Mouse (Mus musculus) intestine, embryonic 15.5 days (tissue): ENCODE measurements around the gene Hist1h2be. TPM values are rescaled to one million over a fixed set of nuclear protein-coding genes. Genes with fewer than 3 reads are reported as not detected.
"Not testable (repeated sequence)": the region's sequence is repeated elsewhere in the genome, so short reads cannot be mapped to it uniquely, and the experiment has no call there.

Source experiments
- ATAC-seq: fragments of 200-750 bp; cut with Nextera tagmentation; 2 replicates; pipeline ENCODE4 v1.8.0; 2017; ENCODE audit warnings: moderate TSS enrichment, moderate library complexity
- H3K27ac ChIP-seq: fragments of 300-500 bp; sonication (generic); 2 replicates; pipeline ENCODE4 v1.5.1; 2015; ENCODE audit warnings: mild to moderate bottlenecking, inconsistent platforms
- H3K27me3 ChIP-seq: fragments of 300-500 bp; sonication (generic); replicated peaks from 2 replicates; pipeline ENCODE4 v1.6.1; 2015; ENCODE audit warnings: inconsistent platforms
- H3K36me3 ChIP-seq: fragments of 300-500 bp; sonication (generic); 2 replicates; pipeline ENCODE4 v1.6.1; 2015; ENCODE audit warnings: inconsistent platforms
- H3K4me1 ChIP-seq: fragments of 300-500 bp; sonication (generic); replicated peaks from 2 replicates; pipeline ENCODE4 v1.6.1; 2015; ENCODE audit warnings: inconsistent platforms
- H3K4me2 ChIP-seq: fragments of 300-500 bp; sonication (generic); replicated peaks from 2 replicates; pipeline ENCODE4 v1.6.1; 2015; ENCODE audit warnings: mild to moderate bottlenecking, inconsistent platforms
- H3K4me3 ChIP-seq: fragments of 300-500 bp; sonication (generic); replicated peaks from 2 replicates; pipeline ENCODE4 v1.5.1; 2015; ENCODE audit warnings: inconsistent platforms
- H3K9ac ChIP-seq: fragments of 300-500 bp; sonication (generic); 2 replicates; pipeline ENCODE4 v1.6.1; 2015; ENCODE audit warnings: inconsistent platforms
- H3K9me3 ChIP-seq: fragments of 300-500 bp; sonication (generic); 2 replicates; pipeline ENCODE4 v1.6.1; 2016; ENCODE audit warnings: inconsistent platforms
- WGBS: fragments of 180-500 bp; shearing (Covaris S2); methylation state at CpG from one replicate; pipeline ENCODE4 v1.1.7; 2015; 5-methylcytosine and 5-hydroxymethylcytosine counted together
- polyA plus RNA-seq: library from polyadenylated mRNA; unstranded; fragments of >200 nt; fragmentation: Nextera tagmentation; extraction: Ambion mirVana; gene quantifications from 2 replicates; pipeline ENCODE4 v1.2.1, GENCODE M21; 2015

Hist1h2be gene
- polyA plus RNA-seq, 1 experiment from 2014 or later: 1.6 TPM

DNA sequence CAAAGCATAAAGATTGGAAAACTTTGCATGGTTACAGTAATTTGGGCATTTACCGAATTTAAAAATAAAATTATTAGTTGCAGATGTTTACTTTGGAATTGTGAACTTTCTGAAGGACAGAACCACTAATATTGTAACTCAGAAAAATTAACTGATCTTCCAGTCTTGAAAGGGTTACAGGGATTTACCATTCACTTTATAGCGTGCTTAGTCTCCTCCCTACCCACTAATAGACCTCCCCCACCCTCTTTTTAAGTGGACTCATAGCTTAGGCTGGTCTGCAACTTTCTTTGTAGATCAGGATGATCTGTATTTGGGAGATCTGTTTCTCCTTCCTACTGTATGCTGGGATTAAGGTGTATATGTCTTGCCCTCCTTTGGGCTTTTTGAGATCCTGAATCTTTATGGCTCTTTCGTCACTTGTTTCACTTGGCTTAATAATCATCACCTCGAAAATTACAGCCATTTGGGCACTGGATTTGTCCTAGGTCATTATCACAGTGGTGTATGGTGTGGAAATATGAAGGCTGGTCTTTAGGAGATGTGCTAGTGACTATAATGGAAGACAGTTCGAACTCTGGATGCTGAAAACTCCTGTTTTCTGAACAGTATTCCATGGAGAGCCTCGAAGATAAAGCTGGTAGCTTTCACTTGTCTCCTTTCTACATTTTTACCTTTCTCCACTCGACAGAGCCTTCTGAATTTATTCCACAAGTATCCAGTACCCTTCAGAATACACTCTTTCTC, 84.7 kb downstream of the Hist1h2be start:
- no peaks in the 10 kb centered on the region for H3K36me3 ChIP-seq
- peaks cover 17% of the 10 kb centered on the region for H3K4me1 ChIP-seq
- peak overlapping the region; percentile 27 for H3K27ac ChIP-seq
- H3K9ac ChIP-seq: peak overlapping the region; percentile 42
- peak overlapping the region; percentile 69 for H3K4me2 ChIP-seq
- peak overlapping the region; percentile 50 for H3K4me3 ChIP-seq
- 14% methylated on average over 7 of the region's 7 CpGs for WGBS
- no peak for ATAC-seq
- H3K27me3 ChIP-seq: no peaks in the 10 kb centered on the region
- no peaks in the 10 kb centered on the region for H3K9me3 ChIP-seq

DNA sequence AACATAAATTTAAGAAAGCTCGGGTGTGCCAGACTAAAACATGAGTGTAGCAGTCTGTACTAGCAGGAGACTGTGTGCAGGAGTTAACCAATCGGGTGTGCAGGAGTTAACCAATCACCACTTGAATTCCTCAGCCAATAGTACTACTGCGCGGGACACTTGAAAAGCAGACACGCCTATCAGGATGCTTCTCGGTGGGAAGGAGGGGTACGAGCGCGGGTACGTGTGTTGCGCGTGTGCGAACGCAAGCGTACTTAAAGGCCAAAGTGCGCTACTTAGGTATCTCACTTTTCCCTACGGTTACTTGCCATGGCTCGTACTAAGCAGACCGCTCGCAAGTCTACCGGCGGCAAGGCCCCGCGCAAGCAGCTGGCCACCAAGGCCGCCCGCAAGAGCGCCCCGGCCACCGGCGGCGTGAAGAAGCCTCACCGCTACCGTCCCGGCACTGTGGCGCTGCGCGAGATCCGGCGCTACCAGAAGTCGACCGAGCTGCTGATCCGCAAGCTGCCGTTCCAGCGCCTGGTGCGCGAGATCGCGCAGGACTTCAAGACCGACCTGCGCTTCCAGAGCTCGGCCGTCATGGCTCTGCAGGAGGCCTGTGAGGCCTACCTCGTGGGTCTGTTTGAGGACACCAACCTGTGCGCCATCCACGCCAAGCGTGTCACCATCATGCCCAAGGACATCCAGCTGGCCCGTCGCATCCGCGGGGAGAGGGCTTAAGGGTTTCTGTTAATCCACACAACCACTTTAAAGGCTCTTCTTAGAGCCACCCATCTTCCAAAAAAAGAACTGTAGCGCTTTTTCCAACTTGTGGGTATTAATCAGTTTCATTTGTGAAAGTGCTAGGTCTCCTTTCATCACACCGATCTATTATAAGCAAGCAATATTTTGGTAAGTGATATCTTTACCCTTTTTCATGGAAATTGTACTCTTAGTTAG, 85.5 kb downstream of the Hist1h2be start, which contains the start of gene Hist1h3g:
TSS of gene Hist1h3g (plus strand) at position 286 of the 939 bp plus-strand sequence.
- ATAC-seq: peak; percentile 90
- Histone ChIP-seq H3K27ac (peak within 1 kb of the TSS; percentile 93), H3K9ac (peak within 1 kb of the TSS; percentile 53), H3K4me2 (peak within 1 kb of the TSS; percentile 69), H3K4me3 (peak within 1 kb of the TSS; percentile 50), H3K4me1 (peaks cover 15% of the 10 kb centered on the region)
- WGBS: under 1% methylated on average over 49 of the region's 62 CpGs
- not testable (repeated sequence) for H3K27me3 ChIP-seq, H3K36me3 ChIP-seq, H3K9me3 ChIP-seq

DNA sequence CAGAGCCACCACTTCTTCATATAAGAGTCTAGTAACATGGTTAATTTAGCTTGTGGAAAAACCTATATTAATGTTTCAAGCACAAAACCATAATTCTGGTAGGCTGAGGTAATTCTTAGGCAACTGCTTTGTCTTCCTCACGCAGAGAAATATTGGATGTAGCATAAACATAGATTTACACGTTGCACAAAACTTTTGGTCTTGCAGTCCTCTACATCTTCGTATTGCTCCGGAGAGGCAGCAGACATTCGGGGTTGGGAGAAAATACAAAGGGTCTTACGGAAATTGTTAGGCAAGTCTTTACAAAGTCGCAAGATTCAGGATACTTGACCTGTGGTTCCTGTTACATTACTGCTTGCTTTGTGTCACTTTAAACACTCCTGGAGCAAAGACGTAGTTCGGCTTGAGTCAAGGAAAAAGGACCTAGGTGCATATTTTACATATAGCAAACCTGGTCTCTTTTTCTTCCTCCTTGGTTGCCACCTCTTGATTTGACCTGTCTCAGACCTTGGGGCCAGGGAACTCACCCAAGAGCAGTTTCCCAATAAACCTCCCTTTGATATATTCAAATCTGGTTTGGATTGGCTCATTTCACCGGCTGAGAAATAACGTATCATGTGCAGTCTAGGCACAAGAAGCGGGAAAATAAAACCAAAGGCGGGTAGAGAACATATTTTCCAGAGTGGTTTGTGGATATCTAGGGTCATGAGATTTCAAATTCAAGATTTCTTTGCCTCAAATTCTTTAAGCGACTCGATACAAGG, 86.4 kb downstream of the Hist1h2be start:
- Histone ChIP-seq H3K4me1 (peaks cover 15% of the 10 kb centered on the region), H3K27me3 (no peaks in the 10 kb centered on the region), H3K4me2 (peak overlapping the region; percentile 69), H3K36me3 (no peaks in the 10 kb centered on the region), H3K27ac (peak overlapping the region; percentile 93), H3K9me3 (no peaks in the 10 kb centered on the region), H3K4me3 (peak overlapping the region; percentile 50), H3K9ac (peak overlapping the region; percentile 31)
- ATAC-seq: peak; percentile 32
- under 1% methylated on average over 15 of the region's 15 CpGs for WGBS

Other genes starting within 250 kb of the Hist1h2be start
- 11.2 TPM in 2 replicates for gene Abt1, start 197.3 kb downstream of the Hist1h2be start, polyA plus RNA-seq
- 0.08 and 0.11 TPM in 2 replicates for gene Btn1a1, start 155.2 kb downstream of the Hist1h2be start, polyA plus RNA-seq
- gene Btn2a2, start 132.3 kb downstream of the Hist1h2be start, polyA plus RNA-seq: 0.16 and 0.23 TPM in 2 replicates
- 4.6 and 4.8 TPM in 2 replicates for gene Hist1h4h, start 90.1 kb downstream of the Hist1h2be start, polyA plus RNA-seq
- gene Hist1h2af, start 87.2 kb downstream of the Hist1h2be start, polyA plus RNA-seq: 6.7 TPM in 1 of 2 replicates, not detected in the other
- gene Hist1h3g, start 85.7 kb downstream of the Hist1h2be start, polyA plus RNA-seq: 6.1 and 6.2 TPM in 2 replicates
- 1.1 and 1.3 TPM in 2 replicates for gene Hist1h2bh, start 77.7 kb downstream of the Hist1h2be start, polyA plus RNA-seq
- gene Hist1h3f, start 77.1 kb downstream of the Hist1h2be start, polyA plus RNA-seq: 0.45 and 0.97 TPM in 2 replicates
- 0.88 and 1.0 TPM in 2 replicates for gene Hist1h4f, start 69.5 kb downstream of the Hist1h2be start, polyA plus RNA-seq
- gene Hist1h1d, start 67.9 kb downstream of the Hist1h2be start, polyA plus RNA-seq: 0.46 and 0.64 TPM in 2 replicates
- 3.5 and 4.3 TPM in 2 replicates for gene Hist1h3e, start 58.8 kb downstream of the Hist1h2be start, polyA plus RNA-seq
- 76.9 and 89.5 TPM in 2 replicates for gene Hist1h2ae, start 49.9 kb downstream of the Hist1h2be start, polyA plus RNA-seq
- 7.1 and 11.5 TPM in 2 replicates for gene Hist1h2bg, start 49.7 kb downstream of the Hist1h2be start, polyA plus RNA-seq
- 4.2 and 4.5 TPM in 2 replicates for gene Hist1h2bf, start 46.9 kb downstream of the Hist1h2be start, polyA plus RNA-seq
- 1.8 and 3.0 TPM in 2 replicates for gene Hist1h2ad, start 46.7 kb downstream of the Hist1h2be start, polyA plus RNA-seq
- gene Hist1h3d, start 45.4 kb downstream of the Hist1h2be start, polyA plus RNA-seq: 5.2 and 6.2 TPM in 2 replicates
- 98.7 and 101 TPM in 2 replicates for gene Hist1h4d, start 39.5 kb downstream of the Hist1h2be start, polyA plus RNA-seq
- 17.6 and 21.2 TPM in 2 replicates for gene Hist1h1e, start 1.4 kb upstream of the Hist1h2be start, polyA plus RNA-seq
- 1.3 and 1.5 TPM in 2 replicates for gene Hist1h2ac, start 62.8 kb upstream of the Hist1h2be start, polyA plus RNA-seq
- gene Hist1h2bc, start 63.1 kb upstream of the Hist1h2be start, polyA plus RNA-seq: 79.3 and 89.9 TPM in 2 replicates
- not detected in 2 replicates for gene Hist1h1t, start 74.7 kb upstream of the Hist1h2be start, polyA plus RNA-seq
- gene Hist1h4c, start 77.3 kb upstream of the Hist1h2be start, polyA plus RNA-seq: 4.7 and 5.7 TPM in 2 replicates
- 6.4 and 7.9 TPM in 2 replicates for gene Hfe, start 89.7 kb upstream of the Hist1h2be start, polyA plus RNA-seq
- 32.4 and 36.0 TPM in 2 replicates for gene Hist1h1c, start 117.7 kb upstream of the Hist1h2be start, polyA plus RNA-seq
- 4.4 and 7.7 TPM in 2 replicates for gene Hist1h3c, start 124.5 kb upstream of the Hist1h2be start, polyA plus RNA-seq
- gene Hist1h2bb, start 125.6 kb upstream of the Hist1h2be start, polyA plus RNA-seq: 2.4 and 3.8 TPM in 2 replicates
- gene Hist1h2ab, start 130.0 kb upstream of the Hist1h2be start, polyA plus RNA-seq: 39.8 and 44.9 TPM in 2 replicates
- 6.4 and 9.2 TPM in 2 replicates for gene Hist1h3b, start 131.1 kb upstream of the Hist1h2be start, polyA plus RNA-seq
- gene Hist1h4b, start 135.9 kb upstream of the Hist1h2be start, polyA plus RNA-seq: 3.8 and 5.5 TPM in 2 replicates
- 0.48 and 1.3 TPM in 2 replicates for gene Hist1h4a, start 140.1 kb upstream of the Hist1h2be start, polyA plus RNA-seq
- 4.3 and 6.4 TPM in 2 replicates for gene Hist1h3a, start 141.3 kb upstream of the Hist1h2be start, polyA plus RNA-seq
- gene Hist1h1a, start 142.5 kb upstream of the Hist1h2be start, polyA plus RNA-seq: 1.2 and 2.2 TPM in 2 replicates
- gene Trim38, start 148.8 kb upstream of the Hist1h2be start, polyA plus RNA-seq: not detected in 2 replicates
- 0.10 TPM in 1 of 2 replicates, not detected in the other for gene Slc17a2, start 185.9 kb upstream of the Hist1h2be start, polyA plus RNA-seq
- 0.13 and 0.35 TPM in 2 replicates for gene Slc17a3, start 218.3 kb upstream of the Hist1h2be start, polyA plus RNA-seq
- 0.35 and 0.55 TPM in 2 replicates for gene Slc17a1, start 246.6 kb upstream of the Hist1h2be start, polyA plus RNA-seq